Mouse (Mus musculus): Measurements from ENCODE around the gene Ndufv3. TPM values are rescaled to one million over a fixed set of nuclear protein-coding genes. Genes with fewer than 3 reads are reported as not detected.

Ndufv3 gene
- 171 and 172 TPM in 2 replicates for polyA plus RNA-seq (2012; rRNA removed)

DNA sequence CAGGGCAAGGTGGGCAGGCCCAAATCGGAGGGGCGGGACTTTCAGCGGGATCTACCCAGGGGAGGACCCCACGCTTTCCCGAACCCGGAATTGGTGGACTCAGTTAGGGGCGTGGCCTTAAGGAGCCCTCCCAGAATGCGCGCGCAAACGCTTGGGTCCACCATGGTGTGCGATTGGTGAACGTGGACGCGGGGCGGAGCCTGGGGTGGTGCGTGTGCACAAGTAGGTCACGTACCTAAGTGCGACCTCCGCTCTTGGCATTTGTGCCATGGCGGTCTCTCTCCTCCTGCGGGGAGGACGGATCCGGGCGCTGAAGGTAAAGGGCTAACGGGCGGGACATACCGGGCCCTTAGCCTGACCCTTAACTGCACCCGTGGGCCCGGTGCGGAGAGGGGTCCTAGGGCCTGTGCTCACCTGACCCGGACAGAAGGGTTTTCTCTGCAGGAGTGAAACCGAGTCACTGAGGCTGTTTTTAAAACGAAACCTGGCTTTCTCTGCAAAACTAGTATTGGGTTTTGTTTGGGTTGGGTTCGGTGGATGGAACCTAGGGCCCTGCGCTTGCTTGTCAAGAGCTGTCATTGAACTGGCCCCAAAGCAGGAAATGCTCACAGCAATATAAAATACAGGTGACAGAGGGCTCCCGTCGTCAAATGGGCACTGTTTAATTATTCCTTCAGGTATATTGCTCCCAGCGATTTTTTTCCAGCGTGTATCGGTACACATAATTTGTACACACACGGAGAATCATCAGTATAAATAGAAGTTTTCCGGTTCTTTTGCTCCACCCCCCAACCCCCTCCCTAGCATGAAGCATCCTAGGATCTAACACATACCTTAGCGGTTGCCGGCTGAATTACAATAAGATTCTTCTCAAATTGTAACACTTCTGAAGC lies at the start of gene Ndufv3, which contains the start of gene Wdr4:
Gene Ndufv3 (plus strand): TSS at position 170 of the 893 bp plus-strand sequence.
Gene Wdr4 (minus strand): TSS at position 35 of the 893 bp plus-strand sequence.

DNA sequence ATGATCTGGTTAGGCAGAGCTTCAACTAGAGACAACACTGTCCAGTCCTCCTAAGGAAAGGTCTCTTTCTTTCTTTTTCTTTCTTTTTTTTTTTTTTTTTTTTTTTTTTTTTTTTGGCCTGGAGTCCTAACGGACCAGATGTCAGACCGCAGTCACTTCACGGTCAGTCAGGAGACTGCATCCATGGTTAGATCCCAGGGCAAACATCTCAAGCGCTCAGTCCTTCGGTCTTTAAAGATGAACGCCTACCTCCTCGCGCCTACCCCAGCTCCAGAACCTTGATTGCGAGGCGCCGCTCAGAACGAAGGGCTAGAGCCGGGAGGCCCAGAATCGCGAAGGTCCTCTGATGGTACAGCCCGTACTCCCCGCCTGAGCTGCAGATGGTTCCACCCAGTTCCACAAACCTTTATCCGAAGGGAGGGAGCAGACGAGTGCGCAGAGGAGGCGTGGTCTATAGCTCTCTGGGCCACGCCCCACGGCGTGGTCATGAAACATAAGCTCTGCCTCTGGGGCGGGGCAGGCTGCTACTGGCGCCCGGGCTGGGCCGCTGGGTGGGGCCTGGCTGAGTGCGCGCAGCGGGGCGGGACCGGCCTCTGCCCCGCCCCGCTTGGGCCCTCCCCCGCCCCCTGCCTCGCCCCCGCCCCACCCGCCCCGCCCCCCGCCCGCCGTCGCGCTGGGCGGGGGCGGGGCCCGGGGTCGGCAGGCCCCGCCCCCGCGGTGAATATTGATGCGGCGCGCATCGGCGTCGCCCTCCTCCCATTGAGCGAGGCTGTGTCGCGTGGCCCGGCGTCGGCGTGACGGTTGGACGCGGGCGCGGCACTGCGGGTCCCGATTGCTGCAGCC lies 44.3 kb downstream of the Ndufv3 start, which contains the start of gene Pknox1:
Gene Pknox1 (plus strand): TSS at position 720 of the 843 bp plus-strand sequence.

Other genes starting within 250 kb of the Ndufv3 start
- gene Rsph1, start 242.7 kb upstream of the Ndufv3 start, polyA plus RNA-seq (2012; rRNA removed): 0.47 and 0.78 TPM in 2 replicates
- 300 and 305 TPM in 2 replicates for gene Slc37a1, start 233.3 kb upstream of the Ndufv3 start, polyA plus RNA-seq (2012; rRNA removed)
- 290 and 464 TPM in 2 replicates for gene Pde9a, start 133.9 kb upstream of the Ndufv3 start, polyA plus RNA-seq (2012; rRNA removed)
- gene Wdr4, start 135 bp upstream of the Ndufv3 start, polyA plus RNA-seq (2012; rRNA removed): 28.3 and 31.3 TPM in 2 replicates
- 19.6 and 22.8 TPM in 2 replicates for gene Pknox1, start 44.6 kb downstream of the Ndufv3 start, polyA plus RNA-seq (2012; rRNA removed)
- 74.8 and 79.0 TPM in 2 replicates for gene Cbs, start 117.1 kb downstream of the Ndufv3 start, polyA plus RNA-seq (2012; rRNA removed)
- 26.5 and 30.8 TPM in 2 replicates for gene U2af1, start 138.8 kb downstream of the Ndufv3 start, polyA plus RNA-seq (2012; rRNA removed)
- gene Cryaa, start 157.7 kb downstream of the Ndufv3 start, polyA plus RNA-seq (2012; rRNA removed): not detected in 2 replicates

Data from colon, adult 2 months (tissue).